Mouse (Mus musculus): Measurements from ENCODE around the gene Nyap2.

Gene Nyap2

DNA sequence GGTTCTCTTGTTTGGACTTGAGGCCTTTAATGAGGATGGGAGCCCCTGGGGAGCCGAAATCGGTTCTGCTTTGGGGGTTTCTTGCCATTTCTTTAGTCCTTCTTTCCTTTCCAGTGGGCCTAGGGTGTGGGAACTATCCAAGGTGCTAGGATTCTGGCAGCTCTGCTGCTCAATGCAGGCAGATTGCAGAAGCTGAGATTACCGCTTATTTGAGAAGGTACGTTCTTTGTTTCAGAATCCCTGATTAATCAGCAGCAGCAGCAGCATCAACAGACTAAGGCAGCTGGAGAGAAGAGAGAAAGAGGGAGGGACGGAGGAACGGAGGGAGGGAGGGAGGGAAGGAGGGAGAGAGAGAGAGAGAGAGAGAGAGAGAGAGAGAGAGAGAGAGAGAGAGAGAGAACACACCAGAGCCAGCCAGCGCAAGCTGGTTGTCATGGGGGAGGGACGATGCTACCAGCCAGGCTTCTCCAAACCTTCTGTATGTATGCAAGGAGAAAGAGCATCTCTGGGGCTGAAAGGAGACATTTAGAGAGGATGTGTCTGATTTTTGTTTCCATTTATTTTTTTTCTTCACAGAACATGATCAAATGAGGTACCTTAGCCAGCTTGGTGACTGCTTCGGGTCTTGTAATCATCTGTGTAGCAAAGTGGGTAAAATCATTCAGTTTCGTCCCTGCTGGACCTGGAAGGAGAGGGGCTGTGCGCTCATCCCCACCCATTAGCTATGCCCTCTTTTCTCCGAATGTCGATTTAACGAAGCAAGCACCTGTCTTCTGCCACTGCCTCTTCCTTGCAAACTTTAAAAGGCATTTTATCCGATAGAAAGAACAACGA lies at the start of gene Nyap2:
Nyap2 (plus strand) TSS at position 120 of the 834 bp plus-strand sequence.
- peak; percentile 37 for DNase-seq (ENCODE audit: low read depth, low spot score)

DNA sequence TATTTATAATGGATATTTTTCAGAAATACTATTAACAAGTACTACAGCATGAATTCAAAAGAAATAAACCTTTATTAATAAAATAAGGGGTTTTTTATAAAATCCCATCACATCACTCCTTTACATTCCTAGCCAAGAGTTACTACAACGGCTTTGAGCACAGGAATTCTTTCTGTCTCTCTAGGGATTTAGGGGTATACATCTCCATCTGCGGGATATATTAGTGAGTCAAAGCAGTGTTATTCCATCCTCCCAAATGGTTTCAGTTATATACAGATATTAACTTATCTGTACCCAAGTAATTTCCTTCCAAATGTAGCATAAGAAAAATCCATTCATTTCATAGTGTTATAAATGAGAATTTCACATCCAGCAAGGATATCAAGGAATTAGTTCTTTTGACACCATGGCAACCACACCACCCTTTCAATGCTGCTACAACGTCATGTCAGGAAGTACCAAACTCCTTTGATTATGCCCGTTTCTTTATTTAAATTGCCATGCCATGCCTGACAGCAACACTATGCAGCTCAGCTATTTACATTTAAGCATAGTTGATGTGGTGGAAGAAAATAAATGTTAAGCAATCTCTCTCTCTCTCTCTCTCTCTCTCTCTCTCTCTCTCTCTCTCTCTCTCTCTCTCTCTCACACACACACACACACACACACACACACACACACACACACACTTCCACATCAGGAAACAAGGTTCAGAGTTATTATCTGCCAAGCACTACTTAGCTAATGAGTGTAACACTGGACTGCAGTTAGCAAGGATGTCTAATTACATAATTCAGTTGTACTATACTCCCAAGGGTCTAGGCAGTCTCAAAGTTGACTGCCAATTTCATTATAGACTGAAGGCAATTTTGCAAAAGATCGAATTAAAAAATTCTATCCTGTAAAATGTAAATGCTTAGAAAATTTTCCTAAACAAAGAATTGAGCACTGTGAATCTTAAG lies 33.6 kb upstream of the Nyap2 start:
- DNase-seq (ENCODE audit: low read depth, low spot score): peak; percentile 12

DNA sequence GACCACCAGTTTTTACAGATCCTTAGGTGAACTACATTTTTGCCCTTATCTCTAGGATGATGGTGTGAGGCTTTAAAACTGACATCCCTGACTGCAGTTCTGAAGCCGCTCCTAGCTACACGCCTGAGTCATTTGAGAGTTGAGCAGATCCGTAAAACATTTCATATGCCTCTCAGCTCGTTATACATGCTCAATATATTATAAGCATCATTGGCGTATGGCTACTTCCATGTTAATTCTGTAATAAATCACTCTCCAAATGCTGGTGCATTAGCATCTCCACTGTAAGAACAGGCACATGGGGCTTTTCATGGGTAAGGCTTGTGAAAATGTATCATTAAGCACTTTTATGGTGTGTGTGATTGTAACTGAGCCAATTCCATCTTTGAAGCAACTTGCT lies 18.4 kb upstream of the Nyap2 start:
- DNase-seq (ENCODE audit: low read depth, low spot score): no peak

DNA sequence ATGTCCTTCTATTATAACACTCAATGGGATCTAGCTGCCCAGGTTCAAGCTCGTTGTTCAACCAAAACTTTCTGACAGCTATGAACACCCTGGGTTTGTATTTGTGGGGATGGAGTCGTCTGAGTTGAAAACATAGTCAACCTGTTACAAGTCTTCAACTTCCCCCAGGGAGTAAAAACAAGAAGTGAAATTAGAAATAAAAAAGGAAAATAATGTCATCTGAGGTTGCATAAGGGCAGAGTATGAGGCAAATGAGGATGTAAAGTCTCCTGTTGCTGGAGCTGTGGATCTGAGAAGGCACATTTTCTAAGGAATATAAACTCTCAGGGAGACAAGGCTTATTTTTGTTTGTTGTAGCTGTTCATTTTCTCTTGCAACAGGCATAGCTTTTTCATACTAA lies 17.9 kb upstream of the Nyap2 start:
- DNase-seq (ENCODE audit: low read depth, low spot score): no peak

DNA sequence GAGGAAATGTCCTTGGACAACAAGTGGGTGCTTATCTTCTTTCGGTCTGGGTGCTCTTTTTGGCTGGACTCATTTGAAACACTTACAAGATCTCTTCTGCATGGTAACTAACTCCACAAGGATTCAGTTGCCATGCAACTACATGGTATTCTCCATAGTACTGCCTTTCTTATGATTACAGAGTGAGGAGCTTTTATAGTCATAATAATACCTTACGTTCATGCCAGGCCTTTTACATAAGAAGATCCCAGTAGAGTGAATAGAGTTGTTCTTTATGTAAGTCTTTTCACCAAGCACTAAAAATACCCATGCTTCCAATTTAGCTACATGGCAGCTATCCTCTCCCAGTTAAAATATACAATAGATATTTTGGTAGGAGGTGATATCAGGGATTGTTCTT lies 13.9 kb upstream of the Nyap2 start:
- no peak for DNase-seq (ENCODE audit: low read depth, low spot score)

DNA sequence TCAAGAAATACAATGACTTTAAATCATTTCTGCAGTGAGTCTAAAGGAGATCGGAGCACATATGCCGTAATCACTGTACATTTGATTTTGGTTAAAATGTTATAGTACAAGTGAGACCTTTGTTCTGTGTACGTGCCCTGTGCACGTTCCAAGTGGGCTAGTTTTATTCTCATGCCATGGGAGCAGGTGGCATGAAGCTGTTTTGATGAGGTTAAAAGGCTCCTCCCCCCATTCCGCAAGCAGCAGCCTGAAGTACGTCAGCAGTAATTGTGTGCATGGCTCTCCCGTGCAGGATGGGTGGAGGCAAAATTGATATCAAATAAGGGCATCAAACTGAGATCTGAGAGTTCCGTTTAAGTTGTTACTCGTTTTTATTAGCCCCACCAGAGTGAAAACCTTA lies 491 bp upstream of the Nyap2 start:
- peak; percentile 20 for DNase-seq (ENCODE audit: low read depth, low spot score)

DNA sequence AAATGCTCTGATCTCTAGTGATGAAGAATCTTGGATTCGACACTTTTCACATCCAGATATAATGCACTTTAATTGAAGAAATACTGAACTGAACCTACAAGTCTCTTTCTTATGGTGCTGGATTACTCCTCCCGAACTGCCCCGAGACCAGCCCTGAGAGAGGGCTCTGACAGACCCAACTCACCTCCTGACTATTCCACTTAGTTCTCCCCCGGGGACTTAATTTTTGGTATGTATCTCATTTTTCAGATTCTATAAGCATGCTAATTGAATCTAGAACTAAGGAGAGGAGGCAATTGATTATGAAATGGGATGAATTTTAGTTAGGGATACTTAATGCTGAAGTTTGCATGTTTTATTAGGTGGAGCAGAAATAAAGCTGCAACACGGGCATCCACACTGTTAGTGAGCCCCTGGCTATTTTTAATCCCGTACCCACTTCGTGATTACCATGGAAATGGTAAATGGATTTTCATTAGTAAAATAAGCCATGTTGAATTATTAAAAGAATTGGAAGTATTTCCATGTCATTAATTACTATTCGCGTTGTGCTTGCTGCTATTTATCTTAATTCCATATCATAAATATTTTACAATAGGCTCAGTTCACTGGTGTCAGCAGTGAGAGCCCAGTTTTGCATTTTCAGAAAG lies 1.0 kb downstream of the Nyap2 start:
- DNase-seq (ENCODE audit: low read depth, low spot score): no peak

DNA sequence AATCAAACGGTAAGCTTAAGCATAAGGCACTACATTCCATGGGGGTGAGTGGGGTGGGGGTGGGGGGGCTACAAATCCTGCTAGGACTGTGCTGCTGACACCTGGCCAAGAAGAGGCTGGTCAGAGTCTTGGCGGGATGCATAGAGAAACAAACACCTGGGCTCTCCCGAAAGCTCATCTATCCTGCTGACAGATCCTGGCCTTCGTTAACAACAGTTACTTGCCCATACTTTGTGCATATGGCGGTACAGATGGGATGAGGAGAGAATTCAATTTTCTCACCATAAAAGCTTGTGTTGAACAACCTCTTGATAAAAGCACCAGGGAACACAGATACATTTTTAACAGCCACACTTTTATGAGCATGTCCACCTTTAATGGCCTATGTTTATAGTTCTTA lies 10.7 kb downstream of the Nyap2 start:
- no peak for DNase-seq (ENCODE audit: low read depth, low spot score)

DNA sequence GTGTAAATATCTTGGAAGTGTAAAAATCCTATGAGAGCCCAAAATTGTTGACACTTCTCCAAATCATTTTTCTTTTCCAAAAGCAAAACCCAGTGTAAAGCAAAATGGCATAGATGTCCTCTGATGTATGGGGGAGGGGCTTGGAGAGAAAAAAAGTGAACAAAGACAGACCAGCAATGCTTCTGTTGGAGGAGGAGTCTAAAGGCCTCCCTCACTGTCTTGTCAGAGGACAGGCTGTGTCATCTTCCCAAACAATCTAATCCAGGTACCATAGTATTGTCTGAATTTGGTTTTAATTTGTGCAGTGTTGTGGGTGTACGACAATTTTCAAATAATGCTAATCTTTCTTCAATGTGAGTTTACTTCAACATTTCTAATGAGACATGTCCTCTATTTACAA lies 13.7 kb downstream of the Nyap2 start:
- no peak for DNase-seq (ENCODE audit: low read depth, low spot score)

DNA sequence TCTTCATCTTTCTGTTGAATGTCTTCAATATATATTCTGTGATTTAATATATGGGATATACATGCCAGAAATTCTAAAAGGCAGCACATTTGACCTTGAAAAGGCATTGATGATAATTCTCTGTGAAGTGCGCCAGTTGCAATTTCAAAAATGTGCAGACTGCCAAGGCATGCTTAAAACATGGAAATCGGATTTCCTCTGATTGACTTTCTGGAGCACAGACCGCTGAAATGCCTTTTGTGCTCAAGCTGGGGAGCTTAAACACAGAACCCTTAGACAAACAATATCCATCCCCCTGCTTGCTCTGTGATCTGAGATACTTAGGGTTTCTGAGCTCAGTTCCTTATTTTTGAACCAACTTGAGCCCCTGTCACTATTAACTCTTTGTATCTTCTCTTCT lies 14.2 kb downstream of the Nyap2 start:
- no peak for DNase-seq (ENCODE audit: low read depth, low spot score)

DNA sequence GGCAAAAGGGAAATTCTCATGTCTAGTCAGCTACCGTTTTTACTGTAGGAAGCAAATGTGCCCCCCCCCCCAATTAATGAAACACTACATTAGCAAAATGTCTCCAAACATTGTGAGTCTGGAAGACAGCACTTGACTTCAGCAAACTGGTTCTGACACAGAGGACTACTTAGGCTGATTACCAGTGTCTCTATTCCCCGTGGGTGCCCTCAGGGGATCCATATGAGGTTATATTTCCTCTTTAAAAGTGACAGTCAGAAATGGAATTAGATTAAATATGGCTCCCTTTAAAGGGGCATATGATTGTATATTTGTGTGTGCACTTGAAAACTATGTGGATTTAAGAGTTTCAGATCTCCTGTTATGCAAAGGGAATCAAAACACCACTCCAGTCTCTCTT lies 15.3 kb downstream of the Nyap2 start:
- DNase-seq (ENCODE audit: low read depth, low spot score): no peak

DNA sequence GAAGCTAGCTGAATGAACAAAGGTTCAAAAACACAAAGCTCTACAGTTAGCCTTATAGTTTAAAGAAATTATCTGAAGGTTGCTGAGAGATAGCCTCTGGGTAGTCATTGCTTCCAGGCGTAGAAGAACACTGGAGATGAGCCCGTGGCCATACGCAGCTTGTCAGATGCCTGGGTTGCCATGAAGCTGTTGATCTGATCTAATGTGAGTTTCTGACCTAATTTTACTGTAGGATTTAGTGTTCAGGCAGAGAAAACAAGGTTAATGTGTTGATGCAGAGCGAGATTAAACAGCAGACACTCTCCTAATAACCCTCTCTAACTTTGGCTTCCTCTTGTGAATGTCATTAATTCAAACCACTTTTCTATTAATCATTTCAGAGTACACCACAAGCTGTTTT lies 16.1 kb downstream of the Nyap2 start:
- DNase-seq (ENCODE audit: low read depth, low spot score): no peak

DNA sequence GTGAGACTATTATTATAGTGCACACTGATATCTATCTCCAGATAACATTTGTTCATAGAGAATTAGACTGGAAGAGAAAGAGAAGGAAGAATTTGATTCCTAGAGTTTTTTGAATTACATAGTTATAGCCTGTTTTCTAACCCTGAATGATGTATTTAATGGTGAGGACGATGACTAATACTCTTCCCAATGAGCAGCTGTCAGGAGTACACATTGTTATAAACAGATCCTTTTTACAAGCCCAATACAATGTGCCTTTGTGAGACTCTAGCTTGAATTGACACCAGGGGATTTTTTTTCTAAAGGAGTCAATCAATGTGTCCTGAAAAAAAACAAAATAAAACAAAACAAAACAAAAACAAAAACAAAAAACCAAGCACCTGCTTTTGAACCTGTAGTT lies 22.2 kb downstream of the Nyap2 start:
- no peak for DNase-seq (ENCODE audit: low read depth, low spot score)

DNA sequence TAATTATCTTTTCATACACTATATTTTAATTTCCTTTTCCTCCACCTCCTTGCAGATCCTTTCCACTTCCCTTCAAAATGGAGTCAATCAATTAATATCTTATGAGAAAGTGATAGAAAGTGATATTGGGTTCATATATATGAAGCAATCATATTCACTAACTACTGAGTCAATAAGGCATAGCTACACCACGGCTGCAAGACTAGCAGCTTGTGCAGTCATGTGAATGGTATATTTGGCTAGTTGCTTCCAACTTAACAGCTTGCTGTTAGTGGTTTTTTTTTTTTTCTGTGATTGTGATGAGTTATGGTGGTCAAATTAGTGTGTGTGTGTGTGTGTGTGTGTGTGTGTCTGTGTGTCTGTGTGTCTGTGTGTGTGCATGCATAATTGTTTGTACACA lies 25.0 kb downstream of the Nyap2 start:
- DNase-seq (ENCODE audit: low read depth, low spot score): no peak

DNA sequence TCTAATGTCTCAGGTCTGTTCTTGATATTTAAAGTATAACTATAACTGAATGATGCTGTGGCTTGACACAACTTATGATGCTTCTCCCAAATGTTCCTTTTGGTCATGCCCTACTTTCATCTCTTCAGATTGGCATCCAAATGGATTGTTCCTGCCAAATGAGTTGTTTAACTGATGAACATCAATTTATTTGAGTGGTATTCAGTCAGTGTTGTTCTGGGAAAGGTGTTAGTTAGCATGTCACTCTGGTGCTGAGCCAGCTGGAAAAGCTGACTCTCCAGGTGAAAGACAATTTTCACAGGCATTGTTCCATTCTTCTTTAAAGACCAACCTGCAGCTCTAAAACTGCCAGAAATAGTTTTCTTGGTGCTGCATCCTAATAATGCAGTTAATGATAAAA lies 43.0 kb downstream of the Nyap2 start:
- no peak for DNase-seq (ENCODE audit: low read depth, low spot score)

DNA sequence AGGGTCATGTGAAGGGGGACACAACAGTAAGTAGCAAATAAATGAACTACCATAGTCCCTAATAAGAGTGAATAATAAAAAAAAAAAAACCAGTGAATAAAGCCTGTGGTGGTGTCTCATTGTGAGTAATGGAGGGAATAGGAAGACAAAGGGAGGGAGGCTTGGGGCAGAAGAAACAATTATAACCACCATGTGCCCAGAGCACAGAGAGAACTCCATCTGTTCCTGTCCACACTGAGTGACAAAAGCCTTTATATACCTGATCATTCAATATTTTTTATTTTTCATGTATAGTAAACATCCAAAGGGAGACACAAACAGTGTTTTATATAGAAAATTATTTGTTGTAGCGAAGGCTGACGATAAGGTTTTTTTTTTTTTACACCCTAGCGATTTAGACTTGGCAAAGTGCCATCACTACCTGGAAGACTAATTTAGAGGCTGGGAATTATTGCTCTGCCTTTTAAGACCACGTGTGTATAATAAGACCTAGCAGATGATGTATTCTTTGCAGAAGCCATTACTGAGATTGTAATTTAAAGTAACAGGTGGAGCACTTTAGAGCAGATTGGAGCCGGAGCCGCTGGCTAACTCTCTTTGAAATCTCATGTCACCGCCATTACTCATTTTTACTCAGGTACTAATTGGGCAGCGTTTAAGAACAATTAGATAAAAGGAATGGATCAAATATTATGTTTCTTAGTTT lies 55.4 kb downstream of the Nyap2 start:
- no peak for DNase-seq (ENCODE audit: low read depth, low spot score)

DNA sequence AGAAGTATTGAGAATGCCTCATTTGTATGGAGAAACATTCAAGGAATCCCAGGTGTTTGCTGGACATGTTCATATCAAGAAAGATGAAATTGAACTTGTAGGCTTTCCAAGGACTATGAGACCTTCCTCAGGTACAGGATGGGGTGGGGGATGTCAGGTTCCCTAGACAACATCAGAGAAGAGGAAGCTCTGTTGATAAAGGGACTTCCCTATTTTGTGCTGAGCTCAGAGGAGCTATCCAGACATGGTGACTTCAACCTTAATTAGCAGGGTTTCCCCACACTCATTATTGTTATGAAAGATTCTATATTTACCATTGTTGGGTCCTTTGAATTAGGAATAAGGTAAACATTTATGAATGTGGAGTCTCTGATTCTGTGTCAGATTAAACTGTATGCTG lies 67.1 kb downstream of the Nyap2 start:
- DNase-seq (ENCODE audit: low read depth, low spot score): no peak

DNA sequence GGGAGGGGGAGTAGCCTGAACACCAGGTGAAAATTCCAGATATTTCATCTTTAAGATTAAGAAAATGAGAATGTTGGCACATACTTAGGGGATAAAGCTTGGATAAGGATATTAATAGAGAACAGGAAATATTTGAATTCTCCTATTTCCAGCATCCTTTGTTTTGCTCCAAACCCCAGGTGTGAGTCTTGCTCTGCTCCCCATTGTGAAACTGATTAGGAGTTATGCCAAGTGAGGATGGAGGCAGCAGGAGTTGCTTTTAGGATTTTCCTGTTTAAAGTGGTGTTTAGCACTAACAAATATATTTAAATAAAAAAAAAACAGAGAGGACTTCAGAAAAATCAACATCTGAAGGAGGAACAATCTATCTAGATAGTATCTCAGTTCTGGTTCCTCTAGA lies 68.8 kb downstream of the Nyap2 start:
- DNase-seq (ENCODE audit: low read depth, low spot score): no peak

DNA sequence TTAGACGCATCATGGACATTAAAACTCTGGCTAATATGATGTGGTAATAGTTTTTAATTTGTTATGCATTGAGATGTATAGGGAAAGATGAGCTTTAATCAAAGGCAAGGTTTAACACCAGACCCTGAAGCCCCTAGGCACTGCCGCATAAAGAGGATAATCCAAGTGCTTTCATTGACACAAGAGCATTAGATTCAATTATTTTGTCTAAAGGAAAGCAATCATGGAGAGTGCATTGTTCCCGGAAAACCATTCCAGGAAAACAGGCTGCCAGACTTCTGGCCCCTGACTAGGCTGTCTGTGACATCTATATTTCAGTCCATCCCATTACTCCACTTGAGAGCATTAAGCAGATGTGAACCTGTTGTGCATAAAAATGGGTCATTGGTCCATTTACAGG lies 92.5 kb downstream of the Nyap2 start:
- peak; percentile 22 for DNase-seq (ENCODE audit: low read depth, low spot score)

DNA sequence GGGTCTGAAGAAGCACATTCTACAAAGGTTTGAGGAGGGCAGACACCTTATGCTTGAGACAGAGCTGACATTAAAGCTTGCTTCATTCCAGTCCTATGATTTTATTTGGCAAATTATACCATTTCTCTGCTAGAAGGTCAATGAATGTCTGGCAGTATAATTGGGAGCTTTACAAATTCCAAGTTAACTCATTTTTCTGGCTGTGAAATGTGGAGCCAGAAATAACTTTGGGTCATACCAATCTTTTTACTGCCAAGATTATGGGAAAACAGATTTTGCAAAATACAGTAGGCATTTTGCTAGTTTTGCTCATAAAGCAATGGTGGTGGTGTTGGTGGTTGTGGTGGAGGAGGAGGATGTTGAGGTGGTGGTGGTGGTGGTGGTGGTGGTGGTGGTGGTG lies 96.0 kb downstream of the Nyap2 start:
- DNase-seq (ENCODE audit: low read depth, low spot score): no peak

DNA sequence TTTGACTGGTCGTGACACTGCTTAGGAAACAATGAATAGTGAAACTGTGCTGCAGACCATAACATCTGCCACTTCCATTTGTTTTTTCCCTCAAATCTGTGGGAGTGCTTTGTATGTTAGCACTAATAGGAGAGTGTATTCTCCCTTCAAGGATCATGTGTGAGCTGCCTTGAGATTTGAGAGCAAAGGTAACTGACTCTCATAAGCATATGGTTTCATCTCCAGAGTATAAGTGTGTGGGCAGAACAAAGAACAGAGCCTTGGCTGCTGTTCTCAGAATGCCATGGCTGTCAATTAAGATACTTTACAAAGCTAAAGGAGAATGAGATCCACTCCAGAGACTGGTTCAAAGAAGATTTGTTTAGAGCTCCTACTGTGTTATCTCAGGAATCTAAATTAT lies 96.6 kb downstream of the Nyap2 start:
- DNase-seq (ENCODE audit: low read depth, low spot score): no peak

DNA sequence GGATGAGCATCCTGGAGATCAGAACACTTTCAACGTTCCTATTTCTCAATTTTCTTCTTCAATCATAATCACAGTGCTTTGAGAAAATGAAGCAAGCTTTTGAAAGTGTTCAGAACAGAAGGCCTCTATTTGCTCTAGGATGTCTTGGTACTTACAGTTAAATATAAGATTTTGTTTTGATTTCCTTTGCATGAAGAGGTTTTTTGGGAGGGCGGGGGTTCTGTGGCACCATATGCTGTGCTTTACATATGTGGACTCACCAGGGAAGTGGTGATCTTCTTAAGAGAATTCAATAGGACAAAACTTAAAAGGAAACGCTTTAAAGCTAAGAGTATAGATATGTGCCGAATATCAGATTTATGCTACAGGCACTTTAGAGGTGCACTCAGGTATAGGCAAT lies 103.0 kb downstream of the Nyap2 start:
- no peak for DNase-seq (ENCODE audit: low read depth, low spot score)

Measured in mesoderm, embryonic 11.5 days (tissue).